Mouse (Mus musculus) heart, postnatal 4 days (tissue): Measurements from ENCODE around the gene Mrpl49. TPM values are rescaled to one million over a fixed set of nuclear protein-coding genes. Genes with fewer than 3 reads are reported as not detected.

ENCODE experiments used
- DNase-seq: peaks from one replicate; pipeline ENCODE4 v3.0.0; 2021
- total RNA-seq, 2 experiments: library from RNA; stranded (reverse); gene quantifications; 2 replicates each; pipeline ENCODE4 v1.2.3; 2021

Gene Mrpl49
- total RNA-seq: 10 to 100 TPM; 37.8 to 41.7 TPM

GRCm38 (mm10) chr19:6057313-6058096 is at the start of gene Mrpl49, which contains the start of gene Fau:
TSS of gene Mrpl49 (minus strand) at chr19:6057785.
TSS of gene Fau (plus strand) at chr19:6057844.
- DNase-seq: peak; percentile 99

- no peak for DNase-seq
Observed at GRCm38 (mm10) chr19:6105586-6105985, 48.0 kb upstream of the Mrpl49 start, which contains the start of gene Naaladl1. TSS of gene Naaladl1 (plus strand) at chr19:6105782.

- DNase-seq: no peak
Observed at GRCm38 (mm10) chr19:6104476-6104875, 46.9 kb upstream of the Mrpl49 start.

GRCm38 (mm10) chr19:6102169-6102853 is 44.7 kb upstream of the Mrpl49 start:
- no peak for DNase-seq

- no peak for DNase-seq
Observed at GRCm38 (mm10) chr19:6101186-6101585, 43.6 kb upstream of the Mrpl49 start.

GRCm38 (mm10) chr19:6097847-6098246 is 40.3 kb upstream of the Mrpl49 start:
- no peak for DNase-seq

- DNase-seq: no peak
Observed at GRCm38 (mm10) chr19:6094119-6094518, 36.5 kb upstream of the Mrpl49 start, which contains the start of gene AC131692.1. TSS of gene AC131692.1 (plus strand) at chr19:6094419.

- DNase-seq: no peak
Observed at GRCm38 (mm10) chr19:6088841-6089240, 31.3 kb upstream of the Mrpl49 start.

- DNase-seq: peak; percentile 58
Observed at GRCm38 (mm10) chr19:6085417-6085879, 27.9 kb upstream of the Mrpl49 start.

GRCm38 (mm10) chr19:6084478-6085248 is 27.1 kb upstream of the Mrpl49 start, which contains the start of the genes Zfpl1 and Cdca5:
TSS of gene Zfpl1 (minus strand) at chr19:6084956.
TSS of gene Cdca5 (plus strand) at chr19:6084983.
- DNase-seq: peak; percentile 96

- no peak for DNase-seq
Observed at GRCm38 (mm10) chr19:6082156-6082555, 24.6 kb upstream of the Mrpl49 start, which contains the start of gene Gm28374. TSS of gene Gm28374 (minus strand) at chr19:6082256.

- DNase-seq: no peak
Observed at GRCm38 (mm10) chr19:6079983-6080480, 22.4 kb upstream of the Mrpl49 start, which contains the start of gene Tmem262. TSS of gene Tmem262 (plus strand) at chr19:6080033.

- peak; percentile 90 for DNase-seq
Observed at GRCm38 (mm10) chr19:6076564-6077393, 19.2 kb upstream of the Mrpl49 start, which contains the start of gene Vps51. TSS of gene Vps51 (minus strand) at chr19:6077231.

GRCm38 (mm10) chr19:6073889-6074288 is 16.3 kb upstream of the Mrpl49 start:
- no peak for DNase-seq

- DNase-seq: no peak
Observed at GRCm38 (mm10) chr19:6071261-6071660, 13.7 kb upstream of the Mrpl49 start.

- DNase-seq: no peak
Observed at GRCm38 (mm10) chr19:6070571-6071250, 13.1 kb upstream of the Mrpl49 start.

- DNase-seq: no peak
Observed at GRCm38 (mm10) chr19:6069851-6070250, 12.3 kb upstream of the Mrpl49 start.

GRCm38 (mm10) chr19:6068951-6069350 is 11.4 kb upstream of the Mrpl49 start:
- DNase-seq: no peak

- peak; percentile 91 for DNase-seq
Observed at GRCm38 (mm10) chr19:6067724-6068415, 10.3 kb upstream of the Mrpl49 start, which contains the start of gene Tm7sf2. TSS of gene Tm7sf2 (minus strand) at chr19:6068373.
